Mouse (Mus musculus) adrenal gland, adult (tissue): ENCODE measurements around the gene Pbld2.

Source experiments
- DNase-seq, 2 experiments: peaks; one replicate each; pipeline ENCODE4 v3.0.0; 2022 to 2023; ENCODE audit warnings: low spot score in 1 of 2; ENCODE audit not compliant: inconsistent age in 2 of 2

The Pbld2 gene

GRCm38 (mm10) chr10:63060406-63060805 is 36.3 kb downstream of the Pbld2 start:
- peak; percentile 42 to 81 for DNase-seq

DNA sequence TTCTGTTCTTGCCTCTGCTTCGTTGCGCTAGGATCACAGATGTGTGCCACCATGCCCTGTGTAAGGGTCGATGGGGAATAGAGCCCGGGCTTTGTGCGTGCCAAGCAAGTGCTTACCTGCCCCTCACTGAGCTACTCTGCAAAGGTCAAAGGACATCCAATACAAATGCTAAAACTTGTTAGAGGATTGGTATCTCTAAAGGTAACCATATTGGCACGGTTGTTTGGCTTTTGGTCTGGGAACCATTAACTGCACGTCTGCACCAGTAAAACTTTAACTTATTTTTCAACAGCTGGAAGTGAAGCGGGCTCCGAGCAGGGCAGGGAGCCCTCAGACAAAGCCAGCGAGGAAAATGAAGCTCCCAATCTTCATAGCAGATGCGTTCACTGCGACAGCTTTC is 37.2 kb downstream of the Pbld2 start:
- DNase-seq = no peak

- no peak for DNase-seq
Measured at GRCm38 (mm10) chr10:63062696-63063095, 38.6 kb downstream of the Pbld2 start.

DNA sequence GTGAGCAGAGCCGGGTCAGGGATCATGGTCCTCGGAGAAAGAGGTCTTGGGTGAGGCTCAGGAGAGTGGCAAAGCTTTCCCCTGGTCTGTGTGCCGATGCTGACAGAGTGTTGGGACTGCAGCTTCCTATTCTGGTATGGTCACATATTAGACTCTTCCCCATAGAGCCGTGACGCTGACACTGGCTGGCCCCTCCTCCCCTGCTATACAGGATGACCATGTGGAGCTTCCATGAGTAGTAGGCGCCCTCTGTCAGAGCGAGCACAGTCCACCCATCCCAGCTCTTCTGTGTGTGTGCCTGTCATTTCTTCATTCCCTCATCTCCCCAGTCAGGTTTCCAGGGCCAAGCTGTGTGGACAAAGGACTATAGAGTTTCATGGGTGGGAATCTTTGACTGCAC is 39.2 kb downstream of the Pbld2 start:
- DNase-seq = no peak

- no peak for DNase-seq
Measured at GRCm38 (mm10) chr10:63064516-63064915, 40.4 kb downstream of the Pbld2 start.

GRCm38 (mm10) chr10:63065561-63065960 is 41.4 kb downstream of the Pbld2 start:
- no peak for DNase-seq

GRCm38 (mm10) chr10:63065988-63066387 is 41.9 kb downstream of the Pbld2 start:
- peak; percentile 82 to 92 for DNase-seq

- DNase-seq = peak in 1 of 2 experiments; percentile 31
Measured at GRCm38 (mm10) chr10:63086304-63086703, 62.2 kb downstream of the Pbld2 start.

- DNase-seq = no peak
Measured at GRCm38 (mm10) chr10:63089103-63089757, 65.1 kb downstream of the Pbld2 start.

- peak in 1 of 2 experiments; percentile 40 for DNase-seq
Measured at GRCm38 (mm10) chr10:63089758-63090571, 65.8 kb downstream of the Pbld2 start.

DNA sequence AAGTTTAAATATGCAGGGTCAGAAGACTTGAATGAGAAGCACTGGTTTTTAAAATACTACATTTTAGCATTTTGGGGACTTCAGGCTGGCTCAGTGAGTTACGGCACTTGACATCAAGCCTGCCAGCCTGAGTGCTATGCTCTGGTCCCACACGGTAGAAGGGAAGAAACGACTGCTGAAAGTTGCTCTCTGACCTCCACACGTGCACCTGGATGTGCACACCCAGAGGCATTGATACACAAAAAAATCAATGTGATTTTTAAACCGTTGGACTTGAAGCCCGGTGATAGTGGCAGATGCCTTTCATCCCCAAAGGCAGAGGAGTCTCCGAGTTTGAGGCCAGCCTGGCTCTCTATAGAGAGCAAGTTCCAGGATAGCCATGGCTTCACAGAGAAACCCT is 67.8 kb downstream of the Pbld2 start:
- no peak for DNase-seq

DNA sequence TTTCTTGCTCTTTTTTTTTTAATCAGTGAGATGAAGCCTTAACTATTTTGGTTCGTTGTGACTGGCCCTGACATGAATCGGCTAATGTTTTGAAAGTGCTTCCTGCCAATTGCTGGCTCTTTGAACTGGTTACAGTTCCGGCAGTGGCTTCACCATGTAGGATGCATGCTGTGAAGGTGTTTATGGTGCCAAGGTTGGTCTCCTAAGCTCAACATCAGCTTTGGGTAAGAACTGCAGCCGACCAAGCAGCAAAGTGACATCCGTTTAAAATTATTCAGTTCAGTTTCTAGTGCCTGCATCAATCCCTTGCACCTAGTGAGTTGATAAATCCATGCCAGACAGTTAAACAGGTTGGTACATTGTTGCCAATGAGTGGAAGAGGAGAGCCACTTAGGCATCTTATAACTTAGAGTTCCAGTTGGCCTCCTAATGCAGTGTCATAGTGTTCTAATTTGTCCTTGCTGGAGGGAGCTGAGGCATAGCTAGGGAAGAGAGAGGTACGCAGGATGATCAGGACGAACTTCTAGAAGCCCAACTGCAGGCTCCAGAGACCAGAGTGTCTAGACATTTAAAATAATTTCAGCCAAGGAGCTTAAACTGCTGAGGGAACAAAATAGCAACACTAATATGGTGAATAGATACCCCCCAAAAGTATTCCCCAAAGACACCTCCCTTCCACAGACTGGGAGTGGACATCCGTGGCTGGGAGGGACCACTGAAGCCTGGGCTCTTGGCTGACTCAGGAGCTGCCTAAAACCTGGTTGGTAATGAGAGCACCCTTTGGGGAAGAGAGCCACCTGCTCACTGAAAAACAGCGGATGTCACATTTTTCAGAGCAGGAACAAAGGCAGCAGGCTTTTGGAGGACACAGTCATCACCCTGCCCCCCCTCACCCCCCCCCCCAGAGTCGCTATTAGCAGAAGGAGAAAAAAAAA is 68.8 kb downstream of the Pbld2 start:
- DNase-seq = no peak

DNA sequence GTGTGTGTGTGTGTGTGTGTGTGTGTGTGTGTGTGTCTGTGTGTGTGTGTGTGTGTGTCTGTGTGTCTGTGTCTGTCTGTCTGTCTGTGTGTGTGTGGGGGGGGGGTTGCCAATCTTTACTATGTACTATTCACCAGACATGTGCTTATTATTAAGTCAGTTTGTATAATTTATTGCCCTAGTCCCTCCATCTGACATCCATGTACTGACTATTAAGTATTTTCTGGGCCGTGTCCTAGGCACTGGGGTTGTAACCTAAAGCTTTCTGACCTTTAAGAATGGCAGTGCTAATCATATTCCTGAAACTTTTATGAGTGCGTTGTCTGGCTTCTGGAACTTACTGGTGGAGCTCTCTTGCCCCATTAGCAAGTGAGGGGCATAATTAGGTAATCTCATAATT is 72.6 kb downstream of the Pbld2 start:
- no peak for DNase-seq

DNA sequence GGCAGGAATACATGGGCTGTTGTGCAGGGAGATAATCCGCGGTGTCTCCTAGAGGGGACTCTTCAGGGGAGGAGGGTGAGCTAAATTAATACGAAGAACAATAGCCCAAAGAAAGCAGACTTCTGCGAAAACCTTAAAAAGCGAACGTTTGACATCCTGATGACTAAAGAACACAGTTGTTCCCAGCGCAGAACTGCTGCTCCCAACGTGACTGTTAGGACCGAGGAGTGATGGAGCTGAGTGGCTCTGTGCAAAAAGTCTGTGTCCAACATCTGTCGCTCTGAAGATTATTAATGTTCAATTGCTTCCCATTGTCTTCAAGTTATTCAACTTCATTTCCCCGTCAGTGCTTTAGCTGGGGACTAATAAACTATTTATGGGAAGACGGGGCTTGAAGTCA is 74.1 kb downstream of the Pbld2 start:
- no peak for DNase-seq

GRCm38 (mm10) chr10:63099521-63099920 is 75.4 kb downstream of the Pbld2 start, which contains the start of gene Atoh7:
TSS of gene Atoh7 (plus strand) at chr10:63099651.
- no peak for DNase-seq

- DNase-seq = peak; percentile 50 to 70
Measured at GRCm38 (mm10) chr10:63099941-63100562, 75.9 kb downstream of the Pbld2 start.

DNA sequence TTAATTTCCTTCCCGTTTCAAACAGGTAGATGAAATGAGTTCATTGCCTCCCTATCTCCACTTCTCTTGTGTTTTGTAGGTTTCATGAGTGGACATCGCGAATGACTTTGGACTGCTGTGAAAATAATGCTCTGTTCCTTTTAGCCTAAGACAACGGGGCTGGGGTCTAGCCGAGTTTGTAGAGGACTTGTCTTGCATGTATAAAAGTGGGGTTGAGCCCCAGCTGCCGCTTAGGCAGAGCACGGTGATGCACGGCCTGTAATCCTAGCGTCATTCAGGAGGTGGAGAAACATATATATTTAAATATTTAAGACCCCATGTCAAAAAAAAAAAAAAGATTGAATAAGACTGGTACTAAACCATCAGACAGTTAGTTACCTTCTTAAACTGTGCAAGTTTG is 76.5 kb downstream of the Pbld2 start:
- DNase-seq = no peak
